In genomic region chr3:51379786-51380659, GRCm38 (mm10) we compare ENCODE assay signal across 14 mouse cellular contexts. TPM values are rescaled to one million over a fixed set of nuclear protein-coding genes. Genes with fewer than 3 reads are reported as not detected.
DNase-seq lines count a peak whose midpoint lies in the region; ATAC-seq and TF ChIP-seq lines count a peak whose summit lies in the region.
"Had no signal": no experiment of that assay in that cellular context is flagged by ENCODE, and none has a peak within 500 bp of the region (broad histone marks: within the 10 kb centered on the region; RNA-seq: fewer than 3 reads in every experiment).

No protein-coding gene starts in this region.

- no peak overlapping the region for H3K4me2 ChIP-seq in heart, embryonic 13.5 days
- no peak overlapping the region for H3K4me2 ChIP-seq in heart, embryonic 12.5 days
- no peak overlapping the region for H3K4me2 ChIP-seq in liver, postnatal 0 days (ENCODE audit: low read depth, low read length)
- H3K4me2 ChIP-seq: hindbrain, embryonic 15.5 days; liver, embryonic 15.5 days had no signal

- H3K9me3 ChIP-seq in heart, embryonic 13.5 days = no peaks in the 10 kb centered on the region
- no peaks in the 10 kb centered on the region for H3K9me3 ChIP-seq in heart, embryonic 12.5 days (replicated peaks)
- no peaks in the 10 kb centered on the region for H3K9me3 ChIP-seq in liver, postnatal 0 days (ENCODE audit: low read length)
- no peaks in the 10 kb centered on the region for H3K9me3 ChIP-seq in limb, embryonic 10.5 days (replicated peaks)
- H3K9me3 ChIP-seq: forebrain, embryonic 10.5 days; hindbrain, embryonic 15.5 days; liver, embryonic 15.5 days had no signal

- ATAC-seq in heart, embryonic 13.5 days (ENCODE audit: extremely low read depth, insufficient number of reproducible peaks, low FRiP score, low TSS enrichment) = no peak
- no peak for ATAC-seq in heart, embryonic 12.5 days (ENCODE audit: insufficient number of reproducible peaks, low FRiP score)
- peak; percentile 44; the same call in 1 of the 2 replicates for ATAC-seq in liver, postnatal 0 days
- ATAC-seq in CD4-positive, CD25-positive, alpha-beta regulatory T cell, adult 4 months = no peak

- intact Hi-C loops in heart, postnatal 36 days (cut with DNase I) = no loop called here

- WGBS in heart, embryonic 13.5 days = 65% methylated on average over 5 of the region's 5 CpGs
- WGBS in heart, embryonic 12.5 days = 71% methylated on average over 5 of the region's 5 CpGs
- 63% methylated on average over 5 of the region's 5 CpGs for WGBS in liver, postnatal 0 days (ENCODE audit: insufficient replicate concordance)
- 81% methylated on average over 5 of the region's 5 CpGs for WGBS in limb, embryonic 10.5 days

- H3K4me1 ChIP-seq in heart, embryonic 13.5 days = peaks cover 3% of the 10 kb centered on the region; the same call in 1 of the 2 replicates
- no peaks in the 10 kb centered on the region for H3K4me1 ChIP-seq in heart, embryonic 12.5 days (replicated peaks)
- H3K4me1 ChIP-seq in liver, postnatal 0 days (ENCODE audit: insufficient read depth) = peaks cover 15% of the 10 kb centered on the region; the same call in 1 of the 2 replicates
- H3K4me1 ChIP-seq in limb, embryonic 10.5 days = peaks cover 18% of the 10 kb centered on the region

- no peaks in the 10 kb centered on the region for H3K36me3 ChIP-seq in heart, embryonic 13.5 days
- H3K36me3 ChIP-seq in heart, embryonic 12.5 days = no peaks in the 10 kb centered on the region
- no peaks in the 10 kb centered on the region for H3K36me3 ChIP-seq in liver, postnatal 0 days (replicated peaks; ENCODE audit: insufficient read depth, low read length)
- no peaks in the 10 kb centered on the region for H3K36me3 ChIP-seq in limb, embryonic 10.5 days
- H3K36me3 ChIP-seq: forebrain, embryonic 10.5 days; hindbrain, embryonic 15.5 days; liver, embryonic 15.5 days had no signal

- H3K27me3 ChIP-seq in heart, embryonic 13.5 days (replicated peaks) = no peaks in the 10 kb centered on the region
- H3K27me3 ChIP-seq in heart, embryonic 12.5 days (replicated peaks) = no peaks in the 10 kb centered on the region
- H3K27me3 ChIP-seq in liver, postnatal 0 days (ENCODE audit: insufficient read depth, low read length) = no peaks in the 10 kb centered on the region
- no peaks in the 10 kb centered on the region for H3K27me3 ChIP-seq in limb, embryonic 10.5 days (ENCODE audit: low read depth, poor library complexity, severe bottlenecking)
- H3K27me3 ChIP-seq: hindbrain, embryonic 15.5 days; liver, embryonic 15.5 days had no signal

- peak; percentile 64 for DNase-seq in A20 (ENCODE audit: low read depth, low spot score)
- DNase-seq in heart, postnatal 36 days = peak; percentile 18 to 20
- no peak for DNase-seq in liver, postnatal 0 days
- DNase-seq in limb, embryonic 10.5 days (ENCODE audit: low spot score) = no peak
- no peak for DNase-seq in cerebellum, adult 9-11 months
- DNase-seq: gastrocnemius, postnatal 25 days; layer of hippocampus, postnatal 36 days; thymus, postnatal 14 days had no signal

- TF ChIP-seq EP300 in liver, postnatal 0 days (IDR thresholded peaks at IDR 0.05; ENCODE audit: low read depth) = no peak

- H3K4me3 ChIP-seq in heart, embryonic 13.5 days = no peak overlapping the region
- no peak overlapping the region for H3K4me3 ChIP-seq in heart, embryonic 12.5 days
- H3K4me3 ChIP-seq in liver, postnatal 0 days (ENCODE audit: low read depth, low read length) = no peak overlapping the region
- H3K4me3 ChIP-seq in limb, embryonic 10.5 days = no peak overlapping the region
- H3K4me3 ChIP-seq: forebrain, embryonic 10.5 days; hindbrain, embryonic 15.5 days; liver, embryonic 15.5 days had no signal

- peak overlapping the region; percentile 36 for H3K27ac ChIP-seq in heart, embryonic 13.5 days (replicated peaks)
- no peak overlapping the region for H3K27ac ChIP-seq in heart, embryonic 12.5 days (ENCODE audit: poor library complexity, severe bottlenecking)
- H3K27ac ChIP-seq in liver, postnatal 0 days (ENCODE audit: low read depth) = no peak overlapping the region
- no peak overlapping the region for H3K27ac ChIP-seq in limb, embryonic 10.5 days
- H3K27ac ChIP-seq: forebrain, embryonic 10.5 days; hindbrain, embryonic 15.5 days; liver, embryonic 15.5 days had no signal

- no peak overlapping the region for H3K9ac ChIP-seq in heart, embryonic 13.5 days
- no peak overlapping the region for H3K9ac ChIP-seq in heart, embryonic 12.5 days
- no peak overlapping the region for H3K9ac ChIP-seq in liver, postnatal 0 days (replicated peaks)
- H3K9ac ChIP-seq: hindbrain, embryonic 15.5 days; liver, embryonic 15.5 days had no signal

- TF ChIP-seq CTCF in liver, postnatal 0 days (IDR thresholded peaks at IDR 0.05; ENCODE audit: low read depth) = no peak

RNA-seq across cellular contexts. Expression of gene Mgarp, which starts 16.5 kb away (rescaled TPM):
- polyA plus RNA-seq in heart, embryonic 13.5 days (2015; fragmentation: Nextera tagmentation; extraction: Ambion mirVana) = 11.7 and 12.2 TPM in 2 replicates
- polyA plus RNA-seq in heart, embryonic 12.5 days (2016; fragmentation: Nextera tagmentation; extraction: Ambion mirVana) = 14.0 and 14.5 TPM in 2 replicates
- total RNA-seq in heart, postnatal 36 days (2021) = under 1 TPM in 1 of 2 experiments, not detected in 1; 0.33 TPM
- 0.34 and 0.60 TPM in 2 replicates for polyA plus RNA-seq in liver, postnatal 0 days (2015; fragmentation: Nextera tagmentation; extraction: Ambion mirVana)
- polyA plus RNA-seq in limb, embryonic 10.5 days (2016; fragmentation: Nextera tagmentation; extraction: Ambion mirVana) = 3.8 and 4.9 TPM in 2 replicates
- 1 to 10 TPM; 1.7 to 2.4 TPM for polyA plus RNA-seq in CD4-positive, CD25-positive, alpha-beta regulatory T cell, adult 4 months (2017; shearing (Covaris generic))
- total RNA-seq: gastrocnemius, postnatal 25 days; layer of hippocampus, postnatal 36 days had no signal

RNA-seq across cellular contexts. Expression of gene Ndufc1, which starts 28.8 kb away (rescaled TPM):
- polyA plus RNA-seq in heart, embryonic 13.5 days (2015; fragmentation: Nextera tagmentation; extraction: Ambion mirVana) = 1,322 and 1,484 TPM in 2 replicates
- 1,439 and 1,474 TPM in 2 replicates for polyA plus RNA-seq in heart, embryonic 12.5 days (2016; fragmentation: Nextera tagmentation; extraction: Ambion mirVana)
- 1,000 to 10,000 TPM; 1,613 to 1,736 TPM for total RNA-seq in heart, postnatal 36 days (2021)
- polyA plus RNA-seq in liver, postnatal 0 days (2015; fragmentation: Nextera tagmentation; extraction: Ambion mirVana) = 766 and 780 TPM in 2 replicates
- 565 and 602 TPM in 2 replicates for polyA plus RNA-seq in limb, embryonic 10.5 days (2016; fragmentation: Nextera tagmentation; extraction: Ambion mirVana)
- polyA plus RNA-seq in CD4-positive, CD25-positive, alpha-beta regulatory T cell, adult 4 months (2017; shearing (Covaris generic)) = 100 to 1,000 TPM; 177 to 260 TPM

RNA-seq across cellular contexts. Expression of gene Naa15, which starts 34.9 kb away (rescaled TPM):
- 35.7 and 44.6 TPM in 2 replicates for polyA plus RNA-seq in heart, embryonic 13.5 days (2015; fragmentation: Nextera tagmentation; extraction: Ambion mirVana)
- polyA plus RNA-seq in heart, embryonic 12.5 days (2016; fragmentation: Nextera tagmentation; extraction: Ambion mirVana) = 49.1 and 50.4 TPM in 2 replicates
- total RNA-seq in heart, postnatal 36 days (2021) = 10 to 100 TPM; 42.8 to 48.4 TPM
- polyA plus RNA-seq in liver, postnatal 0 days (2015; fragmentation: Nextera tagmentation; extraction: Ambion mirVana) = 11.3 and 11.9 TPM in 2 replicates
- 61.8 and 64.0 TPM in 2 replicates for polyA plus RNA-seq in limb, embryonic 10.5 days (2016; fragmentation: Nextera tagmentation; extraction: Ambion mirVana)
- polyA plus RNA-seq in CD4-positive, CD25-positive, alpha-beta regulatory T cell, adult 4 months (2017; shearing (Covaris generic)) = 10 to 100 TPM; 18.4 to 30.4 TPM

RNA-seq across cellular contexts. Expression of gene Elf2, which starts 39.6 kb away (rescaled TPM):
- polyA plus RNA-seq in heart, embryonic 13.5 days (2015; fragmentation: Nextera tagmentation; extraction: Ambion mirVana) = 50.7 and 57.8 TPM in 2 replicates
- polyA plus RNA-seq in heart, embryonic 12.5 days (2016; fragmentation: Nextera tagmentation; extraction: Ambion mirVana) = 45.5 and 57.7 TPM in 2 replicates
- 10 to 100 TPM; 53.8 to 62.2 TPM for total RNA-seq in heart, postnatal 36 days (2021)
- 19.6 and 22.1 TPM in 2 replicates for polyA plus RNA-seq in liver, postnatal 0 days (2015; fragmentation: Nextera tagmentation; extraction: Ambion mirVana)
- polyA plus RNA-seq in limb, embryonic 10.5 days (2016; fragmentation: Nextera tagmentation; extraction: Ambion mirVana) = 39.8 and 44.3 TPM in 2 replicates
- polyA plus RNA-seq in CD4-positive, CD25-positive, alpha-beta regulatory T cell, adult 4 months (2017; shearing (Covaris generic)) = 10 to 100 TPM; 55.9 to 66.9 TPM

Comparison
In these comparisons a context has a peak if more than half of its experiments do, and no peak if none do; other contexts are left out.
1. DNase-seq: peak in A20 (single experiment) and heart, postnatal 36 days (2 of 2); none in liver, postnatal 0 days (single experiment), limb, embryonic 10.5 days (single experiment) and cerebellum, adult 9-11 months (single experiment).